Mouse (Mus musculus): Measurements from ENCODE around the gene Ankrd28. TPM values are rescaled to one million over a fixed set of nuclear protein-coding genes. Genes with fewer than 3 reads are reported as not detected.

Gene Ankrd28
- total and polyA plus RNA-seq, 2 experiments from 2014 or later = 7.3 to 28.0 TPM

DNA sequence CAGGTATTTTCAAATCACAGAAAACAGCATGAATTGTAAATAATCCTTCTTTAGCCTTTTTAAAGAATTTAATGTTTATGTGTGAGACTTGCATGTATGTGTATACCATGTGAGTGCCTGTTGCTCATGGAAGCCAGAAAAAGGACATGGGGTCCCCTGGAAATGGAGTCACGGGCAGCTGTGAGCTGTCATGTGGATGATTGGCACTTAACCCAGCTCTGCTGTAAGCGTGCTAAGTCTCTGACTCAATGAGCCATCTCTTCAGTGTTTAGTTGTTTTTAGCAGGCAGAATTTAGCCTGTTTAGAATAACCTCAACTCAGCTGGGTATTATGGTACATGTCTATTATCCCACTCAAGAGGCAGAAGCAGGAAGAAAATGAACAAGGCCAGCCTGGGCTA lies 43.5 kb downstream of the Ankrd28 start:
- Histone ChIP-seq H3K9me3 (ENCODE audit: low read length) (no peaks in the 10 kb centered on the region), H3K27ac (ENCODE audit: low read depth, low read length) (no peak overlapping the region), H3K4me2 (ENCODE audit: low read depth, low read length, poor library complexity, severe bottlenecking) (no peak overlapping the region), H3K36me3 (ENCODE audit: insufficient read depth, low read length) (no peaks in the 10 kb centered on the region), H3K9ac (replicated peaks; ENCODE audit: low read length, poor library complexity, severe bottlenecking) (no peak overlapping the region), H3K4me1 (ENCODE audit: insufficient read depth, low read length) (0 out of 2 replicates have a peak, but pooled peaks cover 3% of the 10 kb centered on the region), H3K4me3 (ENCODE audit: low read depth, low read length) (no peak overlapping the region), H3K27me3 (ENCODE audit: insufficient read depth, low read length) (no peaks in the 10 kb centered on the region)
- TF ChIP-seq CTCF (IDR thresholded peaks at IDR 0.05) = no peak
- WGBS = 40% methylated on average over 2 of the region's 2 CpGs
- no peak for DNase-seq (ENCODE audit: low spot score)
- no peak for ATAC-seq (ENCODE audit: low FRiP score)

DNA sequence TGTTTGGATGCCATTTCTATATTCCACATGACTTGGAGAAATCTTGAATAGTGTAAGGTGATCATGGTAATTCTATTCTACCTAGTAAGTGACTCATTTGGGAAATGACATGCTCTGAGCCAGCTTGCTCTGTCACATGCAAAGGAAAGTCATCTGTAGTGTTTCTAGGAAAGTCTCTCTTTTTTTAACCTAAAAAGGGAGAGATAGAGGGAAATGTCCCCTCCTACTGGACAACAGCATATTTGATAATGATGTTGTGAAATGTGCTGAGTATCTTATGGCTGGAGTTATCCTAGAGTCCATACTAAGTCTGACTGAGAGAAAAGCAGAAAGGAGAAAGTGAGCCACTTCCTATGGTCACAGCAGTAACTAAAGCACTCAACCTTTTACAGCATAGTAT lies 44.8 kb downstream of the Ankrd28 start:
- H3K4me1 ChIP-seq (ENCODE audit: insufficient read depth, low read length) = peaks cover 3% of the 10 kb centered on the region; the same call in 1 of the 2 replicates
- H3K27me3 ChIP-seq (ENCODE audit: insufficient read depth, low read length) = no peaks in the 10 kb centered on the region
- H3K27ac ChIP-seq (ENCODE audit: low read depth, low read length) = no peak overlapping the region
- no peaks in the 10 kb centered on the region for H3K36me3 ChIP-seq (ENCODE audit: insufficient read depth, low read length)
- no peak overlapping the region for H3K9ac ChIP-seq (replicated peaks; ENCODE audit: low read length, poor library complexity, severe bottlenecking)
- DNase-seq (ENCODE audit: low spot score) = no peak
- no peak for ATAC-seq (ENCODE audit: low FRiP score)
- H3K4me3 ChIP-seq (ENCODE audit: low read depth, low read length) = no peak overlapping the region
- H3K9me3 ChIP-seq (ENCODE audit: low read length) = no peaks in the 10 kb centered on the region
- TF ChIP-seq CTCF (IDR thresholded peaks at IDR 0.05) = peak; percentile 50
- H3K4me2 ChIP-seq (ENCODE audit: low read depth, low read length, poor library complexity, severe bottlenecking) = no peak overlapping the region

DNA sequence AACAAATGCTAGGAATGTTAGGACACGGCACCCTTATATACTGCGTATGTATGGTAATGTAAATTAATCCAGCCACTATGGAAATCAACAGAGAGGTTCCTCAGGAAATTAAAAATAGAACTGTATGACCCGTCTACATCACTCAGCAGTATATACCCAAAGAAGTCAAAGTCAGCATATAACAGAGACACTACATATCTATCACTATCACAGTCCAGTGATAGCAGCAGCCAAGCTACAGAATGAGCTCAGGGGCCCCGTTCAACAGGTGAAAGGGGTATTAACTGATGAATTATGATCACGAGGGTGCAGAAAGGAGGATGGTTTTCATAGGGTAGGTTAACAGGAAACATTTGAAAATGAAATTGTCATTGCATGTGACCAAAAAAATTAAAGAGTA lies 45.5 kb downstream of the Ankrd28 start:
- H3K27me3 ChIP-seq (ENCODE audit: insufficient read depth, low read length) = no peaks in the 10 kb centered on the region
- WGBS = 95% methylated on average over 5 of the region's 5 CpGs

DNA sequence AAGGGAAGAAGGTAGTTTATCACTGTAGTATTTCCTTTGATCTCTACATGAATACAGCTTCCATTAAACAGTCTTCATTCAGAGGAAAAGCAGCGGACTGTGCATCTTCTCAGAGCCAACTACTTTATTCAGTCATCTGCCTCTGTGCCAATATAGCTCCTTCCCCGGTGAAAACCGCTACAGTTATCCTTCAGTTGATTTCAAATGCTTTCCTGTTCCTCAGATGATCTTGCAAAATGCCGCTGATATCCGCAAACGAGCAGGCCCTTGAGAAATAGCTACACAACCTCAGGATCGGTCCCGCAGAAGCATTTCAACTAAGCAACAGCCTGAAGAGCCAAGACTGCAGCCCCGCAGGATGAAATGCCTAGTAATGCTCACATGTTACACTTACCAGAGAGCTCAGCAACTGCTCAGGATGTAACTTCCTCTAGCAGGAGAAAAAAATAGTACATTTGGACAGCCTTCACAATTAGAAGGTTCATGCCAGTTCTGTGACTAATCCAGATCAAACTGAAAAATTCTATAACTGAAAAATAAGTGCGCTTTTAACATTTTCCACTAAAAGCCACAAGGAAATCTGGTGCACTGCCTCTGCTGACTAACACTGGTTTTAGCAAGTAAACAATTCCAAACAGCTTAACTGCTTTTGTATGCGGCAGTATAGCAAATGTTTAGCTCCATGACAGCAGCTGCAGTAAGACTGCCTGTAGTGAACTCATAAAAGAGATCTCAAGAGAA lies 49.0 kb downstream of the Ankrd28 start:
- H3K9ac ChIP-seq (replicated peaks; ENCODE audit: low read length, poor library complexity, severe bottlenecking) = peak overlapping the region; percentile 59
- peak overlapping the region; percentile 34 for H3K4me3 ChIP-seq (ENCODE audit: low read depth, low read length)
- peaks cover 5% of the 10 kb centered on the region; the same call in 1 of the 2 replicates for H3K4me1 ChIP-seq (ENCODE audit: insufficient read depth, low read length)
- peak overlapping the region; percentile 86 for H3K27ac ChIP-seq (ENCODE audit: low read depth, low read length)
- TF ChIP-seq CTCF (IDR thresholded peaks at IDR 0.05) = 0 out of 2 replicates have a peak, but pooled peaks have one; percentile 11
- no peaks in the 10 kb centered on the region for H3K9me3 ChIP-seq (ENCODE audit: low read length)
- ATAC-seq (ENCODE audit: low FRiP score) (no peak), DNase-seq (ENCODE audit: low spot score) (peak; percentile 65)
- no peaks in the 10 kb centered on the region for H3K36me3 ChIP-seq (ENCODE audit: insufficient read depth, low read length)
- WGBS = 5% methylated on average over 11 of the region's 11 CpGs
- no peaks in the 10 kb centered on the region for H3K27me3 ChIP-seq (ENCODE audit: insufficient read depth, low read length)
- H3K4me2 ChIP-seq (ENCODE audit: low read depth, low read length, poor library complexity, severe bottlenecking) = peak overlapping the region; percentile 56

More for the DNA sequence above, 45.5 kb downstream of the Ankrd28 start:
- no peaks in the 10 kb centered on the region for H3K36me3 ChIP-seq (ENCODE audit: insufficient read depth, low read length)
- no peak overlapping the region for H3K4me2 ChIP-seq (ENCODE audit: low read depth, low read length, poor library complexity, severe bottlenecking)
- peaks cover 5% of the 10 kb centered on the region; the same call in 1 of the 2 replicates for H3K4me1 ChIP-seq (ENCODE audit: insufficient read depth, low read length)
- H3K9me3 ChIP-seq (ENCODE audit: low read length) = no peaks in the 10 kb centered on the region
- no peak overlapping the region for H3K4me3 ChIP-seq (ENCODE audit: low read depth, low read length)
- H3K9ac ChIP-seq (replicated peaks; ENCODE audit: low read length, poor library complexity, severe bottlenecking) = no peak overlapping the region
- TF ChIP-seq CTCF (IDR thresholded peaks at IDR 0.05) = no peak
- H3K27ac ChIP-seq (ENCODE audit: low read depth, low read length) = no peak overlapping the region
- ATAC-seq (ENCODE audit: low FRiP score) = no peak
- no peak for DNase-seq (ENCODE audit: low spot score)

DNA sequence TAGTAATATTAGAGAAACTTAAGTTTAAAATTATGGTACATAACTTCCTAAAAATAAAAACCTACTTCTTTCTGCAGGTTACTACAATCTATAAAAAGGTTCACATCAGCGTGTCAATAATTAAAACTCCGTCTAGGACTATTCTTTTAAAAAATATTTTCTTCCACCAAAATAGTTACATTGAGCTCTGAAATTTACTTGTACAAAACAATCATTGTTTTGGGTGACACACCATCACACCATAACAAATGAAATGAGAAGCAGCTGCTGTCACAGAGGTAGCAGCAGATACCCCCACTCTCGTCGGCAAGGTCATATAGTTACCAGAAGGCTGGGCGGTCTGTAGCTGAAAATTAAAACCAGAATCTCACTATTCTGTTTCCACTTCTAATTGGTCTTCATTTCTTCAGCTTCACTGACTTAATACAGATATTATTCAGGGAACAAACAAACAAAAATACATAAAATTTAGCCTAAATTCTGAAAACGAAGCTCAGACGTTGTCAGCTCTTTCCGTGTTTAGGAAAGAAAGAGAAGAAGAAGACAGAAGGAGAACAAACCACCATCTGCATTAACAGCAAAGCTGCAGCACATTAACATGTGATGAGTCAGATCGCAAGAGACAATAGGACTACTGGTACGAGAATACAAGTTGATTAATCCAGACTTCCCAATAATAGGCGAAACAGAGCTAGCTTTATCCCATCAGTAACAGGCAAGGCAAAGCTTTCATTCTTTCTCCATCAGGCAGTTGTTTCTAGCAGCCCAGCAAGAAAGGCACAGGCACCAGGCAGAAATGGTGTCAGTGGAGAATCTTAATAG lies 49.8 kb downstream of the Ankrd28 start:
- H3K27me3 ChIP-seq (ENCODE audit: insufficient read depth, low read length) = no peaks in the 10 kb centered on the region
- DNase-seq (ENCODE audit: low spot score) (peak; percentile 44), ATAC-seq (ENCODE audit: low FRiP score) (no peak)
- H3K9ac ChIP-seq (replicated peaks; ENCODE audit: low read length, poor library complexity, severe bottlenecking) = peak overlapping the region; percentile 59
- peak overlapping the region; percentile 34 for H3K4me3 ChIP-seq (ENCODE audit: low read depth, low read length)
- peak overlapping the region; percentile 86 for H3K27ac ChIP-seq (ENCODE audit: low read depth, low read length)
- no peaks in the 10 kb centered on the region for H3K36me3 ChIP-seq (ENCODE audit: insufficient read depth, low read length)
- H3K9me3 ChIP-seq (ENCODE audit: low read length) = no peaks in the 10 kb centered on the region
- WGBS = 19% methylated on average over 11 of the region's 11 CpGs
- TF ChIP-seq CTCF (IDR thresholded peaks at IDR 0.05) = no peak
- H3K4me2 ChIP-seq (ENCODE audit: low read depth, low read length, poor library complexity, severe bottlenecking) = peak overlapping the region; percentile 56
- H3K4me1 ChIP-seq (ENCODE audit: insufficient read depth, low read length) = peaks cover 5% of the 10 kb centered on the region; the same call in 1 of the 2 replicates

DNA sequence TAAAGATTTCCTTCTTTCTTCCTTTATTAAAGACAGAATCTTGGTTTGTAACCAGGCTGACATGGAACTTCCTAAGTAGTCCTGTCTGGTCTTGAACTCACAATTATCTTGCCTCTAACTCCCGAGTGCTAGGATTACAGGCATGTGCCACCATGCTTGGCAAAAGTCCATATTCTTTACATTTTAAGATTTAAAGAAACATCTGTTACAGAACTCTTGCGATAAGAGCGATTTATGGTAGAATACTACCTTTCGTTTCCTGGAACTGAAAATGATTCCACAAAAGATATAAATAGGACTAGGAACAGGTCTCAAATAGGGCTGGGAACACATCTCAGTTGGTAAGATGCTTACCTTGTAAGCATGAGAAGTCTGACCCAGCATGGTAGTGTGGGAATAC lies 56.9 kb downstream of the Ankrd28 start:
- no peak for TF ChIP-seq CTCF (IDR thresholded peaks at IDR 0.05)
- Histone ChIP-seq H3K4me1 (ENCODE audit: insufficient read depth, low read length) (no peaks in the 10 kb centered on the region), H3K27me3 (ENCODE audit: insufficient read depth, low read length) (no peaks in the 10 kb centered on the region), H3K9ac (replicated peaks; ENCODE audit: low read length, poor library complexity, severe bottlenecking) (no peak overlapping the region), H3K36me3 (ENCODE audit: insufficient read depth, low read length) (no peaks in the 10 kb centered on the region), H3K9me3 (ENCODE audit: low read length) (no peaks in the 10 kb centered on the region), H3K4me3 (ENCODE audit: low read depth, low read length) (no peak overlapping the region), H3K4me2 (ENCODE audit: low read depth, low read length, poor library complexity, severe bottlenecking) (no peak overlapping the region), H3K27ac (ENCODE audit: low read depth, low read length) (no peak overlapping the region)
- no peak for DNase-seq (ENCODE audit: low spot score)
- 93% methylated on average over 4 of the region's 4 CpGs for WGBS
- no peak for ATAC-seq (ENCODE audit: low FRiP score)
